Mouse (Mus musculus) spleen, adult 2 months (tissue): ENCODE data around the gene Coro1b.

Source experiments
- CTCF ChIP-seq: fragments of 200-500 bp; IDR thresholded peaks from 2 replicates; pipeline ENCODE4 v1.5.1; 2011; ENCODE audit warnings: mild to moderate bottlenecking, inconsistent platforms; ENCODE audit not compliant: insufficient read depth, insufficient read length, insufficient replicate concordance; ENCODE audit errors: extremely low read depth
- POLR2A ChIP-seq: fragments of 200-500 bp; IDR thresholded peaks from 2 replicates; pipeline ENCODE4 v1.6.1; 2011; ENCODE audit warnings: low read depth, low read length, inconsistent platforms

DNA sequence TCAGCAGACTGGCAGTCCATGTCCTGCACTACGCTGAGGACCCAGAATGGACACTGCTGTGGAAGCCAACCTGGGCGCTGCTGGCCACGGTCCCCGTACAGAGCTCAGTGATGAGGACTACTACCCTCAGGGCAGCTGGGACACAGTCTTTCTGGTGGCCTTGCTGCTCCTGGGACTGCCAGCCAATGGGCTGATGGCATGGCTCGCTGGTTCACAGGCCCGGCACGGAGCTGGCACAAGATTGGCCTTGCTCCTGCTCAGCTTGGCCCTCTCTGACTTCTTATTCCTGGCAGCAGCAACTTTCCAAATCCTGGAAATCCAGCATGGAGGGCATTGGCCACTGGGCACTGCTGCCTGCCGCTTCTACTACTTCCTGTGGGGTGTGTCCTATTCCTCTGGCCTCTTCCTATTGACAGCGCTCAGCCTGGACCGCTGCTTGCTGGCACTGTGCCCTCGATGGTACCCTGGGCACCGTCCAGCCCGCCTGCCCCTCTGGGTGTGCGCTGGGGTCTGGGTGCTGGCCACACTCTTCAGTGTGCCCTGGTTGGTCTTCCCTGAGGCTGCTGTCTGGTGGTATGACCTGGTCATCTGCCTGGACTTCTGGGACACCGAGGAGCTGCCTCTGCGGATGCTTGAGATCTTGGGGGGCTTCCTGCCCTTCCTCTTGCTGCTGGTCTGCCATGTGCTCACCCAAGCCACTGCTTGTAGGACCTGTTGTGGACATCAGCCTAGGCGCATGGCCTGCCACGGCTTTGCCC, 5.8 kb upstream of the Coro1b start:
- no peak for TF ChIP-seq POLR2A
- TF ChIP-seq CTCF, result no peak
